Mouse (Mus musculus) E14TG2a.4 (cell line): ENCODE measurements around the gene Cyp17a1.

ENCODE experiments used
- H3K27me3 ChIP-seq: 2 replicates; pipeline ENCODE4 v1.6.1; 2014; ENCODE audit warnings: low read length, control low read depth; ENCODE audit not compliant: insufficient read depth
- H3K36me3 ChIP-seq: 2 replicates; pipeline ENCODE4 v1.6.1; 2014; ENCODE audit warnings: low read length, control low read depth; ENCODE audit not compliant: insufficient read depth
- H3K4me1 ChIP-seq: replicated peaks from 2 replicates; pipeline ENCODE4 v1.6.1; 2014; ENCODE audit warnings: low read depth, low read length, control low read depth
- H3K4me3 ChIP-seq: replicated peaks from 2 replicates; pipeline ENCODE4 v1.5.1; 2014; ENCODE audit warnings: mild to moderate bottlenecking, low read length
- H3K9me3 ChIP-seq: 2 replicates; pipeline ENCODE4 v1.6.1; 2014; ENCODE audit warnings: low read length, control low read depth
- CTCF ChIP-seq: conservative IDR thresholded peaks from 2 replicates; pipeline ENCODE4 v1.5.1; 2014; ENCODE audit warnings: low read length
- NANOG ChIP-seq: IDR thresholded peaks from 2 replicates; pipeline ENCODE4 v1.6.1; 2014; ENCODE audit warnings: borderline replicate concordance, low read length, mixed read lengths
- POU5F1 ChIP-seq: IDR thresholded peaks from 2 replicates; pipeline ENCODE4 v1.6.1; 2014; ENCODE audit warnings: low read length, borderline replicate concordance

Cyp17a1 gene

DNA sequence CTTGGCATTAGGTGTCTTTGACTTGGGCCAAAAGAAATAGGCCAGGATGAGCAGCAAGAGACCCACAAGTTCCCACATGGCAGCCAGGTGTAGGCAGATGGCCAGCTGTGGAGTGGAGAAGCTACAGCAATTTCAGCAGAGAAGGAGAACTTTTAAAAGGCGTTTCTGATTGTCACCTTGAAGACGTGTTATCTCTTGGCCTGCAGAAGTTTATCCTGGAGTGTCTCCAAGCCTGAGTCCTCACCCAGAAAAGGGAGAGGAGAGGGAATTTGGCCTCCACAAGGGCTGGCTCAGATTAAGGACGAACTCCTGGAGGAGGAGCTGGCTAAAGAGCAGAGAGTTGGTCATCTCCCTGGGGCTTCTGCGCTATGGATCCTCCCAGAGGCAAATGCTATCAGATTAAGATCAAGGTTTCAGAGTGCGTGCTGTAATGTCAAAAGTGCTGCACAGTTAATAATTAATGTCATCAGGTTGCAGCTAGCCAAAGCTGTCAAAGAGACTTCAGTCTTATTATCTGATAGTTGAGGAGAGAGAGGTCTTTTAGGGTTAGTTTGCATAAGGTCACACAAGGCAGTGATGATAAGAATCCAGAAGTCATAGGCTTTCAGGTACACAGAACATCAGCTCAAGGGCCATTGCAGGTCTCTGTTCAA is at the start of gene Cyp17a1:
Gene Cyp17a1, minus strand, starts transcription at position 407 of the 653 bp plus-strand sequence.
- H3K36me3 ChIP-seq = no peaks in the 10 kb centered on the region
- no peak for TF ChIP-seq POU5F1
- no peak for TF ChIP-seq CTCF
- TF ChIP-seq NANOG = no peak
- no peaks in the 10 kb centered on the region for H3K9me3 ChIP-seq
- H3K4me3 ChIP-seq = no peak within 1 kb of the TSS
- 0 out of 2 replicates have a peak, but pooled peaks cover under 1% of the 10 kb centered on the region for H3K4me1 ChIP-seq
- peaks cover 19% of the 10 kb centered on the region for H3K27me3 ChIP-seq

DNA sequence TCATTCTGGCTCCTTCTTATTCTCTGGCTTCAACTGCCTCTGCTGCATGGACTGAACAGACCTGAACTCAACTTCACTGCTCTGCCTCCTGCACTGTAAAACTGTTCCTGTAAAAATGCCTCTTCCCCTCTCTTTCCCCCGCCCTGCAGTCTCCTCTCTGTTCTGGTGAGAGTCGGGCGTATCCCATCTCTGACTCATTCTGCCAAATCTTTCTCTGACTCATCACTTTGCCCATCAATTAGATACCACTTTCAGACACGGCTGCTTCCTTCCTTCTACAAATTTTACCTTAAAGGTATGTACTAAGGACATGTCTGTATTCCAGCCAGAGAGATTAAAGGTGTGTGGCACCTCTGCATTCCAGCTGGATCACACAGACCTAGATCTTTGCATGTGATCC is 45.2 kb upstream of the Cyp17a1 start:
- TF ChIP-seq NANOG = no peak
- no peak for TF ChIP-seq POU5F1
- no peak for TF ChIP-seq CTCF
- H3K27me3 ChIP-seq = no peaks in the 10 kb centered on the region
- peaks cover 5% of the 10 kb centered on the region for H3K9me3 ChIP-seq
- no peaks in the 10 kb centered on the region for H3K4me1 ChIP-seq
- no peak overlapping the region for H3K4me3 ChIP-seq
- peaks cover 25% of the 10 kb centered on the region for H3K36me3 ChIP-seq

DNA sequence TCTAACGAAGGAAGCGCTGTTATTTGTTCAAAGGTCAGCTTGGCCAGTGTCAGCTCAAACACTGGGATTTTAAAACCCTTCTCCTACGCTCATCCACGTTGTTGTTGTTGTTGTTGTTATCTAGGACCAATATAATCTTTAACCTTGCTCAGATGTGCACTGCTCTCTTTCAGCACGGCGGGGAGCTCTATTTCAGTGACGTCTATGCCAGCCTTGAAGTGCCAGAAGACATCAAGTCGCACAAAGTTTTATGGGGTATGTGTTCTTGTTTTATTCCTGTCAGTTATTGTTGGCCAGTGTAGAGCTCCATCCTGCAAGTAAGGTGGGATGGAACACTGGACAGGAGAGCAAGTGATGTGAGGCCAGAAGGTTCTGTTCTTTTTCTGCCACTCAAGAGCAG is 42.0 kb upstream of the Cyp17a1 start:
- Histone ChIP-seq H3K36me3 (peaks cover 20% of the 10 kb centered on the region), H3K4me3 (no peak overlapping the region), H3K9me3 (peaks cover 5% of the 10 kb centered on the region), H3K4me1 (peaks cover 9% of the 10 kb centered on the region), H3K27me3 (no peaks in the 10 kb centered on the region)
- TF ChIP-seq NANOG (no peak), POU5F1 (no peak), CTCF (no peak)

DNA sequence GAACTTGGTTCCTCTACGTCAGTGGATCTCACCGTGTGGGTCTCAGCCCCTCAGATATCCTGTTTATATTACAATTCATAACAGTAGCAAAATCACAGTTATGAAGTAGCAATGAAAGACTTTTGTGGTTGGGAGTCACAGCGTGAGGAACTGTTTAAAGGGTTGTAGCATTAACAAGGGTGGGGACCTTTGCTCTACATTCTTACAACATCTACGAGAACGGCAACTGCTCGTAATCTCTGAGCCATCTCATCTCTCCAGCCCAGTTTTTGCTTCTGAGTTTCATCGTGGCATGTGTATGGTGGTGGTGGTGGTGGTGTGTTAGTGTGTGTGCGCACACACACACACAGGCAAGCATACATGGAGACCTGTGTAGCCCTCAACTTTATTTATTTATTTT is 41.3 kb upstream of the Cyp17a1 start:
- TF ChIP-seq CTCF (no peak), POU5F1 (no peak), NANOG (no peak)

DNA sequence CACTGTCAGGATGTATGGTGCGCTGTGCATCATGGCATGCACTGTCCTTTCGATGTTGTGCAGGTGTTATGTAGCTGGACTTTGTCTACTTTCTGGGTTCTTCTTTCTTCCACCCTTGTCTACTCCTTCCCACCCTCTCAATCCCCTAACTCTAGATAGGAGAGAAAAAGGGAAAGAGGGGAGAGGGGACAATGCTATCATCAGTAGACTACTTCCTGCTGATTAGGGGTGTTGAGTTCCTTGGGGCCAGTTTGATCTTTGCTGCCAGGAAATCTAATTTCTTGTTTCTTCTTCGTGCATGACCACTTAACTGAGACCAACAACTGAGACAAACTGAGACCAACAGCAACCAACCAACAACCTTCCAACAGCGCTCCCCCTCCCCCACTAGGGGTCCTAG is 37.6 kb upstream of the Cyp17a1 start:
- peaks cover 12% of the 10 kb centered on the region; the same call in 1 of the 2 replicates for H3K36me3 ChIP-seq
- TF ChIP-seq POU5F1 (no peak), CTCF (no peak), NANOG (no peak)
- H3K27me3 ChIP-seq = no peaks in the 10 kb centered on the region
- no peak overlapping the region for H3K4me3 ChIP-seq
- peaks cover 30% of the 10 kb centered on the region for H3K4me1 ChIP-seq
- H3K9me3 ChIP-seq = no peaks in the 10 kb centered on the region

More for the DNA sequence above, 41.3 kb upstream of the Cyp17a1 start:
- Histone ChIP-seq H3K9me3 (peaks cover 5% of the 10 kb centered on the region), H3K4me1 (peaks cover 9% of the 10 kb centered on the region), H3K4me3 (no peak overlapping the region), H3K36me3 (peaks cover 19% of the 10 kb centered on the region), H3K27me3 (no peaks in the 10 kb centered on the region)

DNA sequence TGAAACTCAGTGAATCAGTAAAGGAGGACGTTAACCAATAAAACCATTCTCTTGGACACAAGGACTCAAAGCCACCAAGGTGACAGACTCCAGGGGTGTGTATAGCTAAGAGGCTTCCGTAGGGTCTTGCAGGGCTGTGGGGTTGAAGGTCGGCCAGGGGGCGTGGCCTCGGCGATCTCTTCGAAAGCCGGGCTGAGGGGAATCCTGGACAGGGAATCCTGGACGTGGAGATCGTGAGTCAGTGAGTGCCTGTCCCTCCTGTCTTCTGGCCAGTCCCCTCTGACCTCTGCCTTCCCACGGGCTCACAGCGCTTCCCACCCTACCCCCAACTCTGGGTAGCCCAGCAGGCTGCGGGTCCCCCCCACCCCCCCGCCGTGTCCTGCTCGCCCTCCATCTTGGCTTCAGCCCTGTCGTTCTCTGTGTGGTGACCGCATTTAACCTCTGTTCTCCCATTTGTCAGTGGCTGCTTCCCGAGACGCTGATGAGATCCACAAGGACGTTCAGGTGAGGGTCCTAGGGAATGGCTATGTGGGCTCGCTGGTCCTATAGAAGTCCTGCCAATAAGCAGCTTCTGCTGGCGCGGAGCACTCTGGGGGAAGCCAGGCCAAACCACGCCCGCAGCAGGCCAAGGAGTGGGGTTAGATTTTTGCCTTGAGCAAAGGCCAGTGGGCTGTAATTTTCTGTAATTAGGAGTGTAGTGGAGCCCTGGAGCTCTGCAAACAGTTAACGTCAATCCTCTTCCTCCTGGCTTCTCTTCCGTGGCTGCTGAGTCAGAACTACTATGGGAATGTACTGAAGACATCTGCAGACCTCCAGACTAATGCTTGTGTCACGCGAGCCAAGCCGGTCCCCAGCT is 34.6 kb upstream of the Cyp17a1 start, which contains the start of gene As3mt:
Gene As3mt, plus strand, starts transcription at position 163 of the 856 bp plus-strand sequence.
- H3K4me1 ChIP-seq = peaks cover 31% of the 10 kb centered on the region
- no peaks in the 10 kb centered on the region for H3K9me3 ChIP-seq
- peaks cover 12% of the 10 kb centered on the region; the same call in 1 of the 2 replicates for H3K36me3 ChIP-seq
- peaks cover 9% of the 10 kb centered on the region for H3K27me3 ChIP-seq
- H3K4me3 ChIP-seq = peak within 1 kb of the TSS; percentile 76
- no peak for TF ChIP-seq POU5F1
- no peak for TF ChIP-seq NANOG
- TF ChIP-seq CTCF = no peak

DNA sequence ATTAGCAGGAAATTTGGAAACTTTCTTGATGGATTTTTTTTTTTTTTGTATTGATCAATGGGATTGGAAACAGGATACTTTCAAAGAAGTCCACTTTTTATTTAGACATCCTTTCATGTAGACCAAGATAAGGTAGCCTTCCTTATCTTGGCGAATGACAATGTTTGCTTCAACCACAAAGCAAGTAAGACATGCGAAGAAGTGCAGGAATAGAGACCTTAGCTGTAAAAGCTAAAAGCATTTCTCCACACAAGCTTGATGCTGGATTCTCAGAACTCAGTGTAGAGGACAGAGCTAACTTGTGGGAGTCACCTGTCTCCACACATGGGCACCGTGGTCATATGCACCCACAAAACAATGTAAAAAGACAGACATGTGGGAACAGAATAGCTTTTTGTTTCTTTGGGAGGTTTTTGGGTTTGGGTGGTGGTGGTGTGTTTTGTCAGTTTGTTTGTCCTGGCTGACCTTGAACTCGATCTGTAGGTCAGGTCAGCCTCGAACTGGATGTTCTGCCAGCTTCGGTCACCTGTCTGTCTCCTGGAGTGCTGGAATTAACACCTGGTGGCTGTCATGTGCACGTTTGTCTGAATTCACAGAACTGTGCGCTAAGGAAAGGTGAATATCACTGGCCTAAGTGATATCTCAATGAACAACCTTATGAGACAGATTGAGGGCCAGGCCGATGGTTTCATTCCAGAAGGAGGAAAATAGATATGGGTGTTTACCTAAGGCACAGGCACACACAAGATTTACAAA is 33.7 kb upstream of the Cyp17a1 start:
- Histone ChIP-seq H3K4me1 (peaks cover 24% of the 10 kb centered on the region), H3K4me3 (peak overlapping the region; percentile 76), H3K9me3 (no peaks in the 10 kb centered on the region), H3K27me3 (peaks cover 9% of the 10 kb centered on the region), H3K36me3 (peaks cover 12% of the 10 kb centered on the region; the same call in 1 of the 2 replicates)
- TF ChIP-seq CTCF = no peak
- TF ChIP-seq NANOG = no peak
- TF ChIP-seq POU5F1 = no peak
